Mouse (Mus musculus): ENCODE measurements around the gene Lexm. TPM values are rescaled to one million over a fixed set of nuclear protein-coding genes. Genes with fewer than 3 reads are reported as not detected.
A peak's percentile ranks its signal among the peaks of the same experiment; 100 is the strongest.

Lexm gene
- polyA plus RNA-seq, 1 experiment from 2014 or later, result not detected

DNA sequence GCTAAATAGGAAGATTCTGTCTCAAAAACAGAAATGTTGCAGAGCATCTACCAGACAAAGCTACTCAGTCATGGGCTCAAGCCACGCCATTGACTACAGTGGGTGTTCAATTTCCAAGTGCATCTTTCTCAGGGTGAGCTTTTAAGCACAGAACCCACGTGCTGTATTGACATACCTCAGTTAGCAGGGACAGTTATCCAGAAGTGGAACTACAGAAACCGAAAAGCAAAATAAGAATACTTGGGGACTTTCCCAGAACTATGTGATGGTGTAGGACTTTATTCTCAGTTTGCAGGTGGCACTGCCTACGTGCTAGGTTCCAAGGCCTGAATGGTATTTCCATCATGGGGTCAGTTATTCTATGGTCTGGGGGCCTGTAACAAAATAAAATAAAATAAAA lies 19.3 kb downstream of the Lexm start:
- TF ChIP-seq CTCF (IDR thresholded peaks at IDR 0.05; ENCODE audit: low read depth), result no peak
- no peaks in the 10 kb centered on the region for H3K4me1 ChIP-seq (ENCODE audit: insufficient read depth)
- no peak for ATAC-seq (ENCODE audit: insufficient read depth)
- H3K27me3 ChIP-seq (ENCODE audit: insufficient read depth, low read length), result no peaks in the 10 kb centered on the region
- no peaks in the 10 kb centered on the region for H3K36me3 ChIP-seq (ENCODE audit: insufficient read depth)
- H3K9ac ChIP-seq, result no peak overlapping the region
- H3K4me2 ChIP-seq, result no peak overlapping the region
- H3K27ac ChIP-seq (ENCODE audit: low read depth), result no peak overlapping the region
- H3K4me3 ChIP-seq (ENCODE audit: low read depth, low read length), result no peak overlapping the region
- no peaks in the 10 kb centered on the region for H3K9me3 ChIP-seq (ENCODE audit: low read depth, low read length)
- WGBS, result 85% methylated on average over 4 of the region's 4 CpGs
- no peak for DNase-seq

- Histone ChIP-seq H3K36me3 (ENCODE audit: insufficient read depth) (no peaks in the 10 kb centered on the region), H3K4me1 (ENCODE audit: insufficient read depth) (no peaks in the 10 kb centered on the region), H3K4me3 (ENCODE audit: low read depth, low read length) (no peak overlapping the region), H3K9me3 (ENCODE audit: low read depth, low read length) (no peaks in the 10 kb centered on the region), H3K27me3 (ENCODE audit: insufficient read depth, low read length) (no peaks in the 10 kb centered on the region), H3K27ac (ENCODE audit: low read depth) (no peak overlapping the region), H3K4me2 (no peak overlapping the region), H3K9ac (no peak overlapping the region)
- no peak for TF ChIP-seq CTCF (IDR thresholded peaks at IDR 0.05; ENCODE audit: low read depth)
- ATAC-seq (ENCODE audit: insufficient read depth), result no peak
- no peak for DNase-seq
- 66% methylated on average over 9 of the region's 9 CpGs for WGBS
These were observed 20.0 kb downstream of the Lexm start for GRCm38 (mm10) chr4:106597055-106597454.

DNA sequence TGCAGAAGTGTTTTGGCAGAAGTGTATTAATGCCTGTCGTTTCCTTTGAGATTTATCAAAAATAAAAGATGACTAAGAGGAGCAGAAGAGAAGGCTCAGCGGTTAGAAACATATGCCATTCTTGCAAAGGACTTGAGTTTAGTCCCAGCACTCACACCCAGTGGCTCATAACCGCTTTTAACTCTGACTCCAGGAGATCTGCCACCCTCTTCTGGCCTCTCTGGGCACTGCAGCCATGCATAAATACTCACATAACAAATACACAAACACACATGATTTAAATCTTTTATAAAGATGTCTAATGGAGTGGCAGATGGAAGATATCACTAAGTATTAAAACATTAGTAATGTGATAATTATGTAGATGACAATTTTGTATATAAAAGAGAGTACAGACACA lies 20.8 kb downstream of the Lexm start:
- H3K4me3 ChIP-seq (ENCODE audit: low read depth, low read length), result no peak overlapping the region
- no peaks in the 10 kb centered on the region for H3K36me3 ChIP-seq (ENCODE audit: insufficient read depth)
- H3K4me1 ChIP-seq (ENCODE audit: insufficient read depth), result no peaks in the 10 kb centered on the region
- DNase-seq (no peak), ATAC-seq (ENCODE audit: insufficient read depth) (no peak)
- no peak overlapping the region for H3K9ac ChIP-seq
- H3K4me2 ChIP-seq, result no peak overlapping the region
- H3K9me3 ChIP-seq (ENCODE audit: low read depth, low read length), result no peaks in the 10 kb centered on the region
- H3K27me3 ChIP-seq (ENCODE audit: insufficient read depth, low read length), result no peaks in the 10 kb centered on the region
- TF ChIP-seq CTCF (IDR thresholded peaks at IDR 0.05; ENCODE audit: low read depth), result peak; percentile 23; the same call in 1 of the 2 replicates
- WGBS, result 63% methylated on average over 3 of the region's 3 CpGs
- no peak overlapping the region for H3K27ac ChIP-seq (ENCODE audit: low read depth)

DNA sequence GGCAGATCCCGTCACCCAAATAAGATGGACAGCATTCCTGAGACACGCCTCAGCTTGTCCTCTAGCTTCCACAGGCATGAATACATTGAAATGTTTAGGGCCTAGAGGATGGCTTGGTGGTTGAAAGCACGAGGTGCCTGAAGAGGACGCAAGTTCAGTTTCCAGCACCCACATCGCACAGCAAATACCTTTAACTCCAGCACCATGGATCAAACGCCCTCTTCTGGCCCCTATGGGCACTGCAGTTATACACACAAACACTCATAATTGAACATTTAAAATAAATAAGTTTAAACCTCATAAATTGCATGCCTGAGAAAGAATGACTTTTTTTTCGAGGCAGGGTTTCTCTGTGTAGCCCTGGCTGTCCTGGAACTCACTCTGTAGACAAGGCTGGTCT lies 23.4 kb downstream of the Lexm start:
- Histone ChIP-seq H3K4me2 (no peak overlapping the region), H3K27me3 (ENCODE audit: insufficient read depth, low read length) (no peaks in the 10 kb centered on the region), H3K4me3 (ENCODE audit: low read depth, low read length) (no peak overlapping the region), H3K36me3 (ENCODE audit: insufficient read depth) (peaks cover 9% of the 10 kb centered on the region; the same call in 1 of the 2 replicates), H3K4me1 (ENCODE audit: insufficient read depth) (no peaks in the 10 kb centered on the region), H3K9me3 (ENCODE audit: low read depth, low read length) (no peaks in the 10 kb centered on the region), H3K27ac (ENCODE audit: low read depth) (no peak overlapping the region), H3K9ac (no peak overlapping the region)
- peak; percentile 40 for TF ChIP-seq CTCF (IDR thresholded peaks at IDR 0.05; ENCODE audit: low read depth)
- no peak for ATAC-seq (ENCODE audit: insufficient read depth)
- 52% methylated on average over 7 of the region's 7 CpGs for WGBS
- no peak for DNase-seq

- Histone ChIP-seq H3K4me1 (ENCODE audit: insufficient read depth) (no peaks in the 10 kb centered on the region), H3K4me2 (no peak overlapping the region), H3K9me3 (ENCODE audit: low read depth, low read length) (no peaks in the 10 kb centered on the region), H3K27ac (ENCODE audit: low read depth) (no peak overlapping the region), H3K36me3 (ENCODE audit: insufficient read depth) (peaks cover 34% of the 10 kb centered on the region), H3K27me3 (ENCODE audit: insufficient read depth, low read length) (no peaks in the 10 kb centered on the region), H3K9ac (no peak overlapping the region), H3K4me3 (ENCODE audit: low read depth, low read length) (no peak overlapping the region)
- ATAC-seq (ENCODE audit: insufficient read depth) (no peak), DNase-seq (no peak)
- no peak for TF ChIP-seq CTCF (IDR thresholded peaks at IDR 0.05; ENCODE audit: low read depth)
- 81% methylated on average over 9 of the region's 9 CpGs for WGBS
These were observed 26.2 kb downstream of the Lexm start for GRCm38 (mm10) chr4:106590871-106591270.

DNA sequence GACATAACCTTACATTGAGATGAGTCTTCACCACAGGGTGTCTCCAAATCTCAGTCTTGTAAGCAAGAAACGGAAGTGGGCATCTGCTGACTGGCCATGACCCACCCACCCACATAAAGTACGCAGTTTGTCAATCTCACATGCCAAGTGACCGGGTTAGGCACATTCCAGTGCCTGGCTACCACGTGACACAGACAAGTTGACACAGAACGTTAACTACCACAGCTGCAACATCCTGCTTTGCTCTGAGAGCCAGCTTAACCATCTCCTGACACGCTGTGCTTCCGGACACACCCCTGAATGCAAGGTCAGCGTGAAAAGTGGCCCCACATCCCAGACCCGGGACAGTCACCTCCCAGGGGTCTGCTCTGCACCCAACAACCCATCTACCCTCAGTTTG lies 26.9 kb downstream of the Lexm start:
- DNase-seq (peak; percentile 66), ATAC-seq (ENCODE audit: insufficient read depth) (peak; percentile 73)
- Histone ChIP-seq H3K9me3 (ENCODE audit: low read depth, low read length) (no peaks in the 10 kb centered on the region), H3K27ac (ENCODE audit: low read depth) (no peak overlapping the region), H3K4me3 (ENCODE audit: low read depth, low read length) (no peak overlapping the region), H3K27me3 (ENCODE audit: insufficient read depth, low read length) (no peaks in the 10 kb centered on the region), H3K4me1 (ENCODE audit: insufficient read depth) (no peaks in the 10 kb centered on the region), H3K9ac (no peak overlapping the region), H3K36me3 (ENCODE audit: insufficient read depth) (peaks cover 42% of the 10 kb centered on the region), H3K4me2 (no peak overlapping the region)
- WGBS, result 30% methylated on average over 9 of the region's 9 CpGs
- TF ChIP-seq CTCF (IDR thresholded peaks at IDR 0.05; ENCODE audit: low read depth), result no peak

- Histone ChIP-seq H3K27me3 (ENCODE audit: insufficient read depth, low read length) (no peaks in the 10 kb centered on the region), H3K36me3 (ENCODE audit: insufficient read depth) (peaks cover 70% of the 10 kb centered on the region), H3K27ac (ENCODE audit: low read depth) (no peak overlapping the region), H3K4me2 (no peak overlapping the region), H3K4me1 (ENCODE audit: insufficient read depth) (no peaks in the 10 kb centered on the region), H3K4me3 (ENCODE audit: low read depth, low read length) (no peak overlapping the region), H3K9ac (no peak overlapping the region), H3K9me3 (ENCODE audit: low read depth, low read length) (no peaks in the 10 kb centered on the region)
- DNase-seq, result no peak
- WGBS, result 86% methylated on average over 6 of the region's 6 CpGs
- TF ChIP-seq CTCF (IDR thresholded peaks at IDR 0.05; ENCODE audit: low read depth), result no peak
- no peak for ATAC-seq (ENCODE audit: insufficient read depth)
These were observed 30.0 kb downstream of the Lexm start for GRCm38 (mm10) chr4:106587075-106587474.

DNA sequence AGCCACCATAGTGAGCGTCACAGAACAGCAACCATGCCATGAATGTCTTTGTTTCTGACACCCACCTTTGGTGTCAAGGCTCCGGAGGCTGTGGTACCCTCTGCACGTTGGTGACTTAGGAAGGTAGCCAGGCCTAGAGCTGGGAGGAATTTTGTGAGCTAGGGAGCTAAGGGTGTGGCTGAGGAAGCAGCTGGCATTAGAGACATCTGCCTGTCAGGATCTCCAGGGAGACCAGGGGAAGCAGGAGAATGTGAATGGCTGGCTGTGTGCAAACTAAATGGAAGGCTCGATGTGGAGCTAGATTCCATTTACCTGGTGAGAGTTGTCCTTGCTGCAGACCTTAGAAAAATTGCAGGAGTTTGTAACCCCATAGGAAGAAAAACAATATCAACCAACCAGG lies 32.4 kb downstream of the Lexm start:
- H3K4me2 ChIP-seq, result no peak overlapping the region
- no peak overlapping the region for H3K4me3 ChIP-seq (ENCODE audit: low read depth, low read length)
- H3K27me3 ChIP-seq (ENCODE audit: insufficient read depth, low read length), result no peaks in the 10 kb centered on the region
- TF ChIP-seq CTCF (IDR thresholded peaks at IDR 0.05; ENCODE audit: low read depth), result no peak
- H3K9ac ChIP-seq, result no peak overlapping the region
- no peaks in the 10 kb centered on the region for H3K4me1 ChIP-seq (ENCODE audit: insufficient read depth)
- peaks cover 88% of the 10 kb centered on the region for H3K36me3 ChIP-seq (ENCODE audit: insufficient read depth)
- no peak overlapping the region for H3K27ac ChIP-seq (ENCODE audit: low read depth)
- H3K9me3 ChIP-seq (ENCODE audit: low read depth, low read length), result no peaks in the 10 kb centered on the region
- WGBS, result 82% methylated on average over 4 of the region's 4 CpGs
- no peak for ATAC-seq (ENCODE audit: insufficient read depth)
- no peak for DNase-seq

Measured in lung, embryonic 14.5 days (tissue).